10 mouse cellular contexts compared by ENCODE assay signal in genomic region chr13:98351527-98351926, GRCm38 (mm10). TPM values are rescaled to one million over a fixed set of nuclear protein-coding genes. Genes with fewer than 3 reads are reported as not detected.
DNase-seq lines count a peak whose midpoint lies in the region; ATAC-seq and TF ChIP-seq lines count a peak whose summit lies in the region.
"Had no signal": no experiment of that assay in that cellular context is flagged by ENCODE, and none has a peak within 500 bp of the region (broad histone marks: within the 10 kb centered on the region; RNA-seq: fewer than 3 reads in every experiment).

No protein-coding gene starts in this region.

- ATAC-seq in CD4-positive, CD25-positive, alpha-beta regulatory T cell, adult 4 months: no peak
- ATAC-seq in liver, embryonic 14.5 days (ENCODE audit: insufficient read depth): no peak

- TF ChIP-seq EP300 in liver, embryonic 14.5 days (IDR thresholded peaks at IDR 0.05; ENCODE audit: low read depth): no peak

- H3K27me3 ChIP-seq in liver, embryonic 14.5 days (ENCODE audit: control insufficient read depth, insufficient read depth, low read length): peaks cover 60% of the 10 kb centered on the region

- no peak overlapping the region for H3K4me2 ChIP-seq in liver, embryonic 14.5 days (ENCODE audit: low read depth)
- H3K4me2 ChIP-seq: embryonic facial prominence, embryonic 15.5 days had no signal

- no peaks in the 10 kb centered on the region for H3K36me3 ChIP-seq in liver, embryonic 14.5 days (replicated peaks; ENCODE audit: control insufficient read depth, insufficient read depth, low read depth)
- H3K36me3 ChIP-seq: embryonic facial prominence, embryonic 15.5 days had no signal

- TF ChIP-seq CTCF in left cerebral cortex, adult 2 months (IDR thresholded peaks at IDR 0.05): peak; percentile 35
- peak; percentile 71 for TF ChIP-seq CTCF in liver, embryonic 14.5 days (IDR thresholded peaks at IDR 0.05; ENCODE audit: low read depth)

- H3K9ac ChIP-seq in liver, embryonic 14.5 days (replicated peaks): no peak overlapping the region
- H3K9ac ChIP-seq: embryonic facial prominence, embryonic 15.5 days had no signal

- no peak overlapping the region for H3K27ac ChIP-seq in left cerebral cortex, adult 2 months
- H3K27ac ChIP-seq in liver, embryonic 14.5 days: no peak overlapping the region
- H3K27ac ChIP-seq: embryonic facial prominence, embryonic 15.5 days had no signal

- H3K4me1 ChIP-seq in liver, embryonic 14.5 days (replicated peaks; ENCODE audit: control insufficient read depth in 2 of 2, insufficient read depth in 2 of 2, low read length in 1 of 2): no peaks in the 10 kb centered on the region

- WGBS in liver, embryonic 14.5 days (ENCODE audit: insufficient replicate concordance): 6% methylated on average over 8 of the region's 8 CpGs

- no peak overlapping the region for H3K4me3 ChIP-seq in left cerebral cortex, adult 2 months
- no peak overlapping the region for H3K4me3 ChIP-seq in liver, embryonic 14.5 days (ENCODE audit: insufficient read depth in 1 of 2, low read depth in 2 of 2, low read length in 2 of 2)
- H3K4me3 ChIP-seq: embryonic facial prominence, embryonic 15.5 days had no signal

- DNase-seq in CD4-positive, CD25-positive, alpha-beta regulatory T cell, adult 2 months (ENCODE audit: low read depth, low spot score): peak; percentile 55
- no peak for DNase-seq in left cerebral cortex, adult 2 months (ENCODE audit: extremely low spot score in 1 of 2, low spot score in 2 of 2)
- no peak for DNase-seq in left cerebral cortex, adult 11 months (ENCODE audit: low spot score)
- DNase-seq in adrenal gland, postnatal 14 days: peak; percentile 68
- no peak for DNase-seq in liver, embryonic 14.5 days (ENCODE audit: low read depth in 3 of 3, low spot score in 3 of 3)
- no peak for DNase-seq in Muller cell, postnatal 12 days (ENCODE audit: inconsistent ontology term)
- DNase-seq in left cerebral cortex, postnatal 36 days (ENCODE audit: low spot score in 2 of 2): no peak

- intact Hi-C loops in left cerebral cortex, adult 2 months (cut with DNase I): loop anchor here (5.0 kb wide), 2 partner anchors 221 to 236 kb away; no protein-coding TSS in a partner anchor
- intact Hi-C loops in left cerebral cortex, postnatal 36 days (cut with DNase I): no loop called here

- no peaks in the 10 kb centered on the region for H3K9me3 ChIP-seq in liver, embryonic 14.5 days (ENCODE audit: control insufficient read depth, low read length)
- H3K9me3 ChIP-seq: embryonic facial prominence, embryonic 15.5 days had no signal

RNA-seq across cellular contexts. Expression of gene Foxd1, which starts 2.5 kb away (rescaled TPM):
- polyA plus RNA-seq in CD4-positive, CD25-positive, alpha-beta regulatory T cell, adult 4 months (2017; shearing (Covaris generic)): not detected
- 1 to 10 TPM; 1.5 to 1.9 TPM for total RNA-seq in left cerebral cortex, adult 2 months (2021)
- 0.75 and 0.82 TPM in 2 replicates for total RNA-seq in adrenal gland, postnatal 14 days (2021)
- polyA plus RNA-seq in liver, embryonic 14.5 days (2012; rRNA removed): under 0.01 TPM in 1 of 2 replicates, not detected in the other
- not detected in 2 replicates for polyA plus RNA-seq in liver, embryonic 14.5 days (2014; fragmentation: Nextera tagmentation; extraction: Ambion mirVana)
- 1 to 10 TPM; 1.1 to 2.1 TPM for total RNA-seq in left cerebral cortex, postnatal 36 days (2021)
- polyA plus RNA-seq: liver, embryonic 16.5 days had no signal

RNA-seq across cellular contexts. Expression of gene Btf3, which starts 34.7 kb away (rescaled TPM):
- polyA plus RNA-seq in CD4-positive, CD25-positive, alpha-beta regulatory T cell, adult 4 months (2017; shearing (Covaris generic)): 100 to 1,000 TPM; 721 to 726 TPM
- 100 to 1,000 TPM; 160 to 170 TPM for total RNA-seq in left cerebral cortex, adult 2 months (2021)
- total RNA-seq in adrenal gland, postnatal 14 days (2021): 364 and 430 TPM in 2 replicates
- polyA plus RNA-seq in liver, embryonic 14.5 days (2012; rRNA removed): 184 and 339 TPM in 2 replicates
- 398 and 401 TPM in 2 replicates for polyA plus RNA-seq in liver, embryonic 14.5 days (2014; fragmentation: Nextera tagmentation; extraction: Ambion mirVana)
- total RNA-seq in left cerebral cortex, postnatal 36 days (2021): 100 to 1,000 TPM; 170 to 181 TPM

Comparison
In these comparisons a context has a peak if more than half of its experiments do, and no peak if none do; other contexts are left out.
1. DNase-seq: peak in CD4-positive, CD25-positive, alpha-beta regulatory T cell, adult 2 months (single experiment) and adrenal gland, postnatal 14 days (single experiment); none in left cerebral cortex, adult 2 months (0 of 2), left cerebral cortex, adult 11 months (single experiment), liver, embryonic 14.5 days (0 of 3), Muller cell, postnatal 12 days (single experiment) and left cerebral cortex, postnatal 36 days (0 of 2).